Mouse (Mus musculus): Measurements from ENCODE around the gene Sgca.

Sgca gene

DNA sequence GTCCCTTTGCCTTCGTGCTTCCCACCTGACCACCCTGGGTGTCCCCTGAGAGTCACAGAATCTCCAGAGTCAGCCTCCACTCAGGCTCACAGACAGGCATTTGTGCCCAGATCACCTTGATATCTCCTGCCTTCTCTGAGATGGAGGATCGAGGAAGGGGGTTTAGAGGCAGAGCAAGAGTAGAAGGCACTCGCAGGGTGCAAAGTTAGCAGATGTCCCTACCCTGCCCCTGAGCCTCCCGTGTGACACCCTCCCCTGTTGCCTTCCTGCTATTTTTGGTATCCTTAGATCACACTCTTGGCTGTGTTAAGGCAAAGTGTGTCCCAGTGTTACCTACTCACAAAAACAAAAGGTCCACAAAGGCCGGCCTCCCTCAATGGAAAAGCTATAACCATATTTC, at the start of gene Sgca:
Sgca (minus strand) TSS at position 129 of the 400 bp plus-strand sequence.
- no peak within 1 kb of the TSS for H3K4me3 ChIP-seq (replicated peaks; ENCODE audit: low read length)
- peaks cover 19% of the 10 kb centered on the region for H3K4me1 ChIP-seq (replicated peaks; ENCODE audit: low read depth, low read length)
- peaks cover 20% of the 10 kb centered on the region for H3K27me3 ChIP-seq (ENCODE audit: insufficient read depth, low read length)
- TF ChIP-seq NANOG (IDR thresholded peaks at IDR 0.05; ENCODE audit: borderline replicate concordance, low read length) (no peak), POU5F1 (IDR thresholded peaks at IDR 0.05; ENCODE audit: borderline replicate concordance, low read length) (no peak), CTCF (conservative IDR thresholded peaks at IDR 0.05; ENCODE audit: low read length) (no peak)
- H3K9me3 ChIP-seq (ENCODE audit: low read length), result no peaks in the 10 kb centered on the region
- no peaks in the 10 kb centered on the region for H3K36me3 ChIP-seq (ENCODE audit: insufficient read depth, low read length)

DNA sequence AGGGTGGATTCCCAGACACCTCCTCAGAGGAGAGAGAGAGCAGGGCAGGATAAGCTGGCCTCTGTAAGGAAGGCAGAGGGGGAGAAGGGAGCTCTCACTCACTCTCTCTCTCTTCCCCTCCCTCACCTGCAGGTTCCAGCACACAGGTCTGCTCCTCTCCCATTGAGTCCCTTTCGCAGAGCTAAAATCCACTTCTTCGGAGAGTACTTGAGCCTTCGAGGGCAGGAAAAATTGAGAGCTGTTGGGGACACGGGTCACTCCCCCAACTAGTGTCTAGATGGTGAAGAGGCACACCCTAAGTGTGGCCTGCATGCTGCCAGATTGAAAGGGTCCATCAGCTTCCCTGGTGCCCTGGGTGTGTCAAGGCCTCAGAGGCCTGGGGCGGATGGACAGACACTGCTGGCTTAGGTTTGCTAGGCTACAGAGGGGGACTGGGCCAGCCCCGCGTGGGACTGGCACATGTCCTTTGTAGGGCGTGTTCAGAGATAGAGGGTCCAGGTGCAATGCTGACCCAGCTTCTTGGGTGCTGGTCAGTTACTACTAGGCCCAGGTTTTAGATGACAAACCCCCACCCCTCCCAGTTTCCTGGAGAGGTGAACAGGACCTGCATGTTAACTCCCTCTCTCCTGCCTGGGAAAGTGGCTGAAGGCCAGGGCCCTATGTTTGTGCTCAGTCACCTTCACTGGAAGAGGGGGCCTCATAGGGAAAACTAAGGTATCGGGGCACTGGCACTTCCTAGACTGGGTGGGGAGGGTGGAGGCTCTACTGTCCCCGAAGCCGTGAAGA, 49.3 kb upstream of the Sgca start:
- TF ChIP-seq POU5F1 (IDR thresholded peaks at IDR 0.05; ENCODE audit: borderline replicate concordance, low read length), result no peak
- TF ChIP-seq CTCF (conservative IDR thresholded peaks at IDR 0.05; ENCODE audit: low read length), result no peak
- no peak for TF ChIP-seq NANOG (IDR thresholded peaks at IDR 0.05; ENCODE audit: borderline replicate concordance, low read length)
- Histone ChIP-seq H3K36me3 (ENCODE audit: insufficient read depth, low read length) (no peaks in the 10 kb centered on the region), H3K4me1 (replicated peaks; ENCODE audit: low read depth, low read length) (peaks cover 30% of the 10 kb centered on the region)

DNA sequence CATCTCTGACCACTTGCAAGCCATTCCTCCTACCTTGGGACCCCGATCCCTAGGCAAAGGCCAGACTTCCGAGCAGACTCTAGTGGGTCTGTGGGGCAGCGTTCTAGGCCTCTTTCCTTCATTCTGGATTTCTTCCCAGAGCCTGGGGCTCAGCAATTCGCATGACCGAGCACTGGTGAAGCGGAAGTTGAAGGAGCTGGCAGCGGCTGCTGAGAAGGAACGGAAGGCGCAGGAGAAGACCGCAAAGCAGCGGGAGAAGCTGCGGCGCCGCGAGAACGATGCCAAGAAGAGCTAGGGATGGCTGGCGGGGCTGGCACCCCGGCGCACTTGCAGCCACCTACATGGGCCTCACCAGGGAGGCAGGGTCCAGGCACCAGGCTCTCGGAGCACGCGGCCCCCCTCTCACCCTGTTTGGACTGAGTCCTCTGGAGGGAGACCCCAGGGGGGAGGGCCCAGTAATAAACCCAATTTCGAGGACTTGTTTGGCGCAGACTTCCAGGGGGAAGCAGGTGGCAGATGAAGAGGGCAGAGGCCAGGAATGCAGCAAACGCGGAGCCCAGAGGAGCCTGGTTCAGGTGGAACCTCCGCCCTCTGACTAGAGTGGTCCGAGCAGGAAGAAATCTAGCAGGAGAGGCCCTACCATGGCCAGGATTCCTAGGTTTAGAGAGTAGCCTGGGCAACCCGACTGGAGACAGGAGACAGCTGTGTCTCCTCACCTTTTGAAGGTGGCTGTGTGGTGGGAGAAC, 48.5 kb upstream of the Sgca start:
- H3K4me3 ChIP-seq (replicated peaks; ENCODE audit: low read length), result peak overlapping the region; percentile 71

More for the DNA sequence above, 49.3 kb upstream of the Sgca start:
- Histone ChIP-seq H3K9me3 (ENCODE audit: low read length) (0 out of 2 replicates have a peak, but pooled peaks cover 5% of the 10 kb centered on the region), H3K4me3 (replicated peaks; ENCODE audit: low read length) (peak overlapping the region; percentile 71), H3K27me3 (ENCODE audit: insufficient read depth, low read length) (peaks cover 48% of the 10 kb centered on the region)

DNA sequence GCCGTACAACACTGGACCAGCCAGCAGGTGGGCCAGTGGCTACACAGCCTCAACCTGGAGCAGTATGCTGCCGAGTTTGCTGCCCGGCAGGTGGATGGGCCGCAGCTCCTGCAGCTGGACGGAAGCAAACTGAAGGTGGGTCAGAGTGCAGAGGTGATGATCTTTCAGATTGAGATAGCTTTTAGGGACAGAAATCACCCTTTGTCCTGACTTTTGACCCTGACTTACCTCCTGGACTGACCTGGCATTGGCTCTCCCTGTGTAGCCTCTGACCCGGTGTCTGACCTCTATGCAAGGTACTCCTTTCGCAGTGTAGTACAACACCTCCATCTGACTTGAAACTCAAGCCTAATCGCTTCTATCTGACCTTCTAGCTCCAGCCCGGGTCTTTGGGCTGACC, 47.4 kb upstream of the Sgca start:
- Histone ChIP-seq H3K36me3 (ENCODE audit: insufficient read depth, low read length) (no peaks in the 10 kb centered on the region), H3K4me1 (replicated peaks; ENCODE audit: low read depth, low read length) (peaks cover 37% of the 10 kb centered on the region), H3K4me3 (replicated peaks; ENCODE audit: low read length) (no peak overlapping the region), H3K27me3 (ENCODE audit: insufficient read depth, low read length) (peaks cover 67% of the 10 kb centered on the region), H3K9me3 (ENCODE audit: low read length) (no peaks in the 10 kb centered on the region)
- no peak for TF ChIP-seq NANOG (IDR thresholded peaks at IDR 0.05; ENCODE audit: borderline replicate concordance, low read length)
- no peak for TF ChIP-seq POU5F1 (IDR thresholded peaks at IDR 0.05; ENCODE audit: borderline replicate concordance, low read length)
- TF ChIP-seq CTCF (conservative IDR thresholded peaks at IDR 0.05; ENCODE audit: low read length), result no peak

More for the DNA sequence above, 48.5 kb upstream of the Sgca start:
- Histone ChIP-seq H3K9me3 (ENCODE audit: low read length) (0 out of 2 replicates have a peak, but pooled peaks cover 2% of the 10 kb centered on the region), H3K36me3 (ENCODE audit: insufficient read depth, low read length) (no peaks in the 10 kb centered on the region), H3K27me3 (ENCODE audit: insufficient read depth, low read length) (peaks cover 56% of the 10 kb centered on the region), H3K4me1 (replicated peaks; ENCODE audit: low read depth, low read length) (peaks cover 37% of the 10 kb centered on the region)
- TF ChIP-seq CTCF (conservative IDR thresholded peaks at IDR 0.05; ENCODE audit: low read length) (no peak), POU5F1 (IDR thresholded peaks at IDR 0.05; ENCODE audit: borderline replicate concordance, low read length) (no peak), NANOG (IDR thresholded peaks at IDR 0.05; ENCODE audit: borderline replicate concordance, low read length) (no peak)

DNA sequence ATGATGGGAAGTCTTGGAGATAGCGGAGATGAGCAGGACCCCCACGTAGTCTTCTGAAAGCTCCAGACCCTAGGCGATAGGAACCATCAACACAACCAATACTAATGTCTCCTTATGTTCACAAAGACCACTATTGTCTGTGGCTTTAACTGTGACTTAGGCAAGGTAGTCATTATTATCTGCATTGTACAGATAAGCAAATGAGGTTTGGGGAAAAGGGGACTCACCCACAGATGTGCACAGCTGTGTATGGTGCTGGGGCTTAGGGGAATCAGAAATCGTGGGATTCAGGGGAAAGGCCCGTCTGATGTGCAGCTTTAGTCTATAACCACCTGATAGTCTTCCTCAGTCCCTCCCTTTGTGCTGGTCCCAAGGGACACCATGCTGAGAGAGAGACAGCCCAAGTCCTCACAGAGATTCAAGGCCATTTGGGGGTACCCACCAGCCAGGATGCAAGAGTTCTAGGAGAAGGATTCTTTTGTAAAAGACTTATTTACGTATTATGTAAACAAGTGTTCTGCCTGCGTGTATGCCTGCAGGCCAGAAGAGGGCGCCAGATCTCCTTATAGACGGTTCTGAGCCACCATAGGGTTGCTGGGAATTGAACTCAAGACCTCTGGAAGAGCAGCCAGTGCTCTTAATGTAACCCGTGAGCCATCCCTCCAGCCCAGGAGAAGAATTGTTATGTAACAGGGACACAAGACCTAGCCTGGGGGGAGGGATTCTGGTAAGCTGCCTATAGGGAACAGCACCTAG, 46.3 kb upstream of the Sgca start:
- H3K4me1 ChIP-seq (replicated peaks; ENCODE audit: low read depth, low read length), result peaks cover 27% of the 10 kb centered on the region
- no peak overlapping the region for H3K4me3 ChIP-seq (replicated peaks; ENCODE audit: low read length)
- no peaks in the 10 kb centered on the region for H3K9me3 ChIP-seq (ENCODE audit: low read length)
- TF ChIP-seq CTCF (conservative IDR thresholded peaks at IDR 0.05; ENCODE audit: low read length) (peak; percentile 83), POU5F1 (IDR thresholded peaks at IDR 0.05; ENCODE audit: borderline replicate concordance, low read length) (no peak)
- peaks cover 74% of the 10 kb centered on the region for H3K27me3 ChIP-seq (ENCODE audit: insufficient read depth, low read length)
- H3K36me3 ChIP-seq (ENCODE audit: insufficient read depth, low read length), result no peaks in the 10 kb centered on the region

DNA sequence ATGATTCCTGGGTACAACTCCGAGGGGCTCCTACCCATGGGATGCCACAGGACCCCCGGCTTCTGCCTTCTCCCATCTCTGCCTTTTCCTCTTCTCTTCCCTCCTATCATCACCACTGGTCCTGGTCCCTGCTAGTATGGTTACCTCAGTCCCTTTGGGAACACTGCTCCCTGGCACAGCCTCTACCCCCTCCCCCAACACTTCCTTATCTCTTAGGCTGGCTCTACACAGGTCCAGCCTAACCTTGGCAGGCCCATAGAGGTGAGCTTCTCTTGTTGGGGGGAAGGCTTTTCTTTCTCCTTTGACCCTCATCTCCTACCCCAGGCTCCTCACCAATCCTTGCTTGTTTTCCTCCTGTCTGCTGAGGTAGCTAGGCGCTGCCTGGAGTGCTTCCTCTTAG, 39.4 kb upstream of the Sgca start:
- Histone ChIP-seq H3K36me3 (ENCODE audit: insufficient read depth, low read length) (no peaks in the 10 kb centered on the region), H3K9me3 (ENCODE audit: low read length) (no peaks in the 10 kb centered on the region), H3K4me1 (replicated peaks; ENCODE audit: low read depth, low read length) (peaks cover 33% of the 10 kb centered on the region), H3K4me3 (replicated peaks; ENCODE audit: low read length) (no peak overlapping the region), H3K27me3 (ENCODE audit: insufficient read depth, low read length) (peaks cover 96% of the 10 kb centered on the region)
- TF ChIP-seq POU5F1 (IDR thresholded peaks at IDR 0.05; ENCODE audit: borderline replicate concordance, low read length) (no peak), CTCF (conservative IDR thresholded peaks at IDR 0.05; ENCODE audit: low read length) (no peak), NANOG (IDR thresholded peaks at IDR 0.05; ENCODE audit: borderline replicate concordance, low read length) (no peak)

DNA sequence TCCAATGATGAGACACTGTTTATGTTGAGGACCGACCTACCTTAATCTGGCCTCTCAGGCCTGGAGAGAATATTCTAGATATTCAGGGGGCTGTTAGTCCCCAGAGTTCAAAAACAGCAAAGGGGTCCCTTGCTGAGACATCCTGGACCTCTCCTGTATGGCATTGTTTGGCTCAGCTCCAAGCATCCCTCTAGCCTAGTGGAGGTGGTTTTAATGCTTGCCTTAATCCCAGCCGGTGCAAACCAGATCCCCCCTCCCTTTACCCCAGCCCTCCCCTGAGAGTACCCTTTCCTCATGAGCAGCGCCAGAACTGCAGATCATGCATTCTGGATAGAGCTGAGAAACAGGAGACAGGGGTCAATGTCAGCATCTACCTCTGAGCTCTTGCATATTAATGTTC, 36.4 kb upstream of the Sgca start:
- H3K27me3 ChIP-seq (ENCODE audit: insufficient read depth, low read length), result peaks cover 93% of the 10 kb centered on the region
- H3K36me3 ChIP-seq (ENCODE audit: insufficient read depth, low read length), result no peaks in the 10 kb centered on the region
- peaks cover 37% of the 10 kb centered on the region for H3K4me1 ChIP-seq (replicated peaks; ENCODE audit: low read depth, low read length)
- TF ChIP-seq POU5F1 (IDR thresholded peaks at IDR 0.05; ENCODE audit: borderline replicate concordance, low read length) (no peak), CTCF (conservative IDR thresholded peaks at IDR 0.05; ENCODE audit: low read length) (no peak), NANOG (IDR thresholded peaks at IDR 0.05; ENCODE audit: borderline replicate concordance, low read length) (no peak)
- no peak overlapping the region for H3K4me3 ChIP-seq (replicated peaks; ENCODE audit: low read length)
- H3K9me3 ChIP-seq (ENCODE audit: low read length), result no peaks in the 10 kb centered on the region

DNA sequence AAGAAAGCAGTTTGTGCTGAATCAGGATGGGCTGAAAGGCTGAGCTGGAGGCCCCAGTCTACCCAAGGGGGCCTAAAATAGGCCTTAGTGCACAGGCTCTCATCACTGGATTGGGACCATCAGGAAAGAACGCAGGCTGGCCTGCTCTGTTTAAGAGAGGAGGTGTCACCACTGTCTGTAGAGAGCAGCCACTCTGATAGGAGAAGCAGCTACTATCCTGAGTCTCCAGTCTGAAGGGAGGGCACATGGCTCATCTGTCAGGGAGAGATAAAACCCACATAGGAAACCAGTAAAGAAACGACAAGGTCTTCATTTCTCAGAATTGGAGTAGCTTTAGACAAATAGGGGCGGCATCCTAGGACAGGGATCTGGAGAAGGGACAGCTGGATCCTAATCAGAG, 35.9 kb upstream of the Sgca start:
- H3K4me1 ChIP-seq (replicated peaks; ENCODE audit: low read depth, low read length), result peaks cover 39% of the 10 kb centered on the region
- TF ChIP-seq POU5F1 (IDR thresholded peaks at IDR 0.05; ENCODE audit: borderline replicate concordance, low read length) (no peak), CTCF (conservative IDR thresholded peaks at IDR 0.05; ENCODE audit: low read length) (no peak), NANOG (IDR thresholded peaks at IDR 0.05; ENCODE audit: borderline replicate concordance, low read length) (no peak)
- no peaks in the 10 kb centered on the region for H3K9me3 ChIP-seq (ENCODE audit: low read length)
- peaks cover 93% of the 10 kb centered on the region for H3K27me3 ChIP-seq (ENCODE audit: insufficient read depth, low read length)
- H3K36me3 ChIP-seq (ENCODE audit: insufficient read depth, low read length), result no peaks in the 10 kb centered on the region
- no peak overlapping the region for H3K4me3 ChIP-seq (replicated peaks; ENCODE audit: low read length)
